Mouse (Mus musculus) testis, adult 2 months (tissue): Measurements from ENCODE around the gene Cfap43. TPM values are rescaled to one million over a fixed set of nuclear protein-coding genes. Genes with fewer than 3 reads are reported as not detected.
"Not testable (repeated sequence)": the region's sequence is repeated elsewhere in the genome, so short reads cannot be mapped to it uniquely, and the experiment has no call there.

ENCODE experiments used
- H3K27ac ChIP-seq: fragments of 200-500 bp; 2 replicates; pipeline ENCODE4 v1.5.1; 2012; ENCODE audit warnings: low read depth, low read length; ENCODE audit not compliant: control insufficient read depth, insufficient read depth
- H3K27me3 ChIP-seq: fragments of 200-500 bp; 2 replicates; pipeline ENCODE4 v1.6.1; 2012; ENCODE audit warnings: mild to moderate bottlenecking, low read length, moderate library complexity; ENCODE audit not compliant: control insufficient read depth, insufficient read depth
- H3K36me3 ChIP-seq: fragments of 200-500 bp; 2 replicates; pipeline ENCODE4 v1.6.1; 2012; ENCODE audit warnings: mild to moderate bottlenecking, low read length; ENCODE audit not compliant: control insufficient read depth, insufficient read depth
- H3K4me1 ChIP-seq: fragments of 200-500 bp; 2 replicates; pipeline ENCODE4 v1.6.1; 2012; ENCODE audit warnings: low read length; ENCODE audit not compliant: control insufficient read depth, insufficient read depth
- H3K4me3 ChIP-seq: fragments of 200-500 bp; 2 replicates; pipeline ENCODE4 v1.5.1; 2012; ENCODE audit warnings: low read depth, mild to moderate bottlenecking, low read length, moderate library complexity, mixed read lengths; ENCODE audit not compliant: control insufficient read depth
- CTCF ChIP-seq: fragments of 200-500 bp; IDR thresholded peaks from 2 replicates; pipeline ENCODE4 v1.5.1; 2012; ENCODE audit warnings: low read depth, mild to moderate bottlenecking, inconsistent platforms, low read length, moderate library complexity; ENCODE audit not compliant: control insufficient read depth, insufficient read depth, insufficient replicate concordance
- POLR2A ChIP-seq: fragments of 200-500 bp; IDR thresholded peaks from 2 replicates; pipeline ENCODE4 v1.6.1; 2012; ENCODE audit warnings: low read depth, mild to moderate bottlenecking, inconsistent platforms, low read length, moderate library complexity; ENCODE audit not compliant: control insufficient read depth
- polyA plus RNA-seq: library from polyadenylated mRNA; depleted of rRNA; stranded (reverse); fragments of >200 nt; gene quantifications from 2 replicates; pipeline ENCODE4 v1.2.3, GENCODE M21; 2012

Gene Cfap43
- polyA plus RNA-seq, 1 experiment = 95.2 TPM

GRCm38 (mm10) chr19:47849735-47850134 is 69.4 kb downstream of the Cfap43 start:
- no peaks in the 10 kb centered on the region for H3K36me3 ChIP-seq
- no peak for TF ChIP-seq CTCF
- TF ChIP-seq POLR2A = no peak
- H3K27me3 ChIP-seq = no peaks in the 10 kb centered on the region
- no peak overlapping the region for H3K27ac ChIP-seq
- H3K4me3 ChIP-seq = no peak overlapping the region
- H3K4me1 ChIP-seq = peaks cover 4% of the 10 kb centered on the region

GRCm38 (mm10) chr19:47841234-47841633 is 77.9 kb downstream of the Cfap43 start:
- not testable (repeated sequence) for H3K4me1 ChIP-seq, H3K4me3 ChIP-seq, H3K27me3 ChIP-seq, H3K36me3 ChIP-seq, H3K27ac ChIP-seq

GRCm38 (mm10) chr19:47837527-47837901 is 81.6 kb downstream of the Cfap43 start:
- Histone ChIP-seq H3K36me3 (no peaks in the 10 kb centered on the region), H3K4me1 (peaks cover 6% of the 10 kb centered on the region)
- TF ChIP-seq CTCF (no peak), POLR2A (no peak)

GRCm38 (mm10) chr19:47836701-47837526 is 82.2 kb downstream of the Cfap43 start:
- Histone ChIP-seq H3K27ac (peak overlapping the region; percentile 84), H3K27me3 (no peaks in the 10 kb centered on the region), H3K36me3 (no peaks in the 10 kb centered on the region), H3K4me3 (peak overlapping the region; percentile 87), H3K4me1 (peaks cover 8% of the 10 kb centered on the region)
- TF ChIP-seq CTCF = no peak; the same call in 1 of the 2 replicates
- TF ChIP-seq POLR2A = peak; percentile 87

More at GRCm38 (mm10) chr19:47837527-47837901, 81.6 kb downstream of the Cfap43 start:
- peak overlapping the region; percentile 87 for H3K4me3 ChIP-seq
- H3K27me3 ChIP-seq = no peaks in the 10 kb centered on the region
- H3K27ac ChIP-seq = peak overlapping the region; percentile 84

- Histone ChIP-seq H3K4me1 (peaks cover 8% of the 10 kb centered on the region), H3K36me3 (no peaks in the 10 kb centered on the region), H3K27ac (no peak overlapping the region), H3K27me3 (no peaks in the 10 kb centered on the region), H3K4me3 (peak overlapping the region; percentile 70)
- no peak for TF ChIP-seq POLR2A
Measured at GRCm38 (mm10) chr19:47835776-47836175, 83.3 kb downstream of the Cfap43 start.

- no peak overlapping the region; the same call in none of the 2 replicates for H3K4me3 ChIP-seq
- H3K36me3 ChIP-seq = no peaks in the 10 kb centered on the region
- no peak overlapping the region for H3K27ac ChIP-seq
- no peaks in the 10 kb centered on the region for H3K27me3 ChIP-seq
- TF ChIP-seq POLR2A = no peak
- H3K4me1 ChIP-seq = peaks cover 8% of the 10 kb centered on the region
Measured at GRCm38 (mm10) chr19:47834614-47835013, 84.5 kb downstream of the Cfap43 start.

GRCm38 (mm10) chr19:47832316-47832715 is 86.8 kb downstream of the Cfap43 start:
- Histone ChIP-seq H3K4me3 (no peak overlapping the region), H3K27ac (no peak overlapping the region), H3K4me1 (peaks cover 5% of the 10 kb centered on the region), H3K27me3 (no peaks in the 10 kb centered on the region), H3K36me3 (no peaks in the 10 kb centered on the region)
- TF ChIP-seq POLR2A (no peak), CTCF (no peak)

GRCm38 (mm10) chr19:47831111-47831510 is 88.0 kb downstream of the Cfap43 start:
- Histone ChIP-seq H3K4me1 (0 out of 2 replicates have a peak, but pooled peaks cover 2% of the 10 kb centered on the region), H3K27ac (no peak overlapping the region), H3K4me3 (no peak overlapping the region), H3K36me3 (no peaks in the 10 kb centered on the region), H3K27me3 (no peaks in the 10 kb centered on the region)
- TF ChIP-seq POLR2A (no peak), CTCF (no peak)
